Mouse (Mus musculus) T-helper 1 cell (primary cell): ENCODE measurements around the gene Rilp.

ENCODE experiments used
- in situ Hi-C: fragments of 300-600 bp; cut with MboI, MseI; formaldehyde crosslinking; loops from one replicate; pipeline ENCODE4 v1.15.1; 2025; ENCODE audit warnings: high pct_unique_total_duplicates

Rilp gene

DNA sequence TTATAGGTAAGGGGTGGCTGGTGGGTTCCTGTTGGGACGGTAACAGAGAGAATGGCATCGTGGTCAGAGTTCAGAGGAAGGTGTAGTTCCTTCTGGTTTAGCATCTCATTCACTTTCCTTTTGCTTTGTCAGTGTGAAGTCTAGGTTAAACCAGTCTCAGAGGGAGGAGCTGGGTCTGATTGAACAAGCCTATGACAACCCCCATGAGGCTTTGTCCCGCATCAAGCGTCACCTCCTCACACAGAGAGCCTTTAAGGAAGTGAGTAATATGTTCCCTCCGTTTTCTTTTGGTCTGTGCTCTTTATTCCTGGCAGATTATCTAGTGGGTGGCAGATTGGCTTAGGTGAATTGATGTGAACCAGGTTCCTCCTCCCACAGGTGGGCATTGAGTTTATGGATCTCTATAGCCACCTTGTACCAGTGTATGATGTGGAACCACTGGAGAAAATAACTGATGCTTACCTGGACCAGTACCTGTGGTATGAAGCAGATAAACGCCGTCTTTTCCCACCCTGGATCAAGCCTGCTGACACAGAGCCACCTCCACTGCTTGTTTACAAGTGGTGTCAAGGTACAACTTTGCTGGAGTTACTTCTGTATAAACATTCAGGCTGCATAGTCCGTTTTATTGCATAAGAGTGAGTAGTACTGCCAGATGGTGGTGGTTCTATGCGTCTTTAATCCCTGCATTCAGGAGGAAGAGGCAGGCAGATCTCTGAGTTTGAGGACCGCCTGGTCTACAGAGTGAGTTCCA, 15.4 kb upstream of the Rilp start:
- in situ Hi-C loops: no loop called here

DNA sequence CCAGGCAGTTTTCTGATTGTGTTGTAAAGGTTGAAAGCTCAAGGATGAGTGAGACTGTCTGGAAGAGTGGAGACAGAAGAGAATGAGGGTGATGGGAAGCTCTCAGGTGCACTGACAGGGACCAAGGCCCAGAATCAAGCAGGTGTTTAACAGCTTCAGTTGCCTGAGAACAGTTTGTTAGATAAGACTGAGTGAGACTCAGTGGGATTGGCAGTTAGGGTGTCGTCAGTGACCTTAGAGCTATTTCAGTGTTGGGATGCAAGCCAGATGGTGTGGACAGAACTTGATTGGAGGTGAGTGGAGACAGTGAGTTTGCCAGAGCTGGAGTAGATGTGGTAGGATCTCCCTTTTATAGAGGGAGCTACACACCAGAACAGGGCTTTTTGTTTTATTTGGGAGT, 11.8 kb upstream of the Rilp start:
- in situ Hi-C loops: no loop called here

DNA sequence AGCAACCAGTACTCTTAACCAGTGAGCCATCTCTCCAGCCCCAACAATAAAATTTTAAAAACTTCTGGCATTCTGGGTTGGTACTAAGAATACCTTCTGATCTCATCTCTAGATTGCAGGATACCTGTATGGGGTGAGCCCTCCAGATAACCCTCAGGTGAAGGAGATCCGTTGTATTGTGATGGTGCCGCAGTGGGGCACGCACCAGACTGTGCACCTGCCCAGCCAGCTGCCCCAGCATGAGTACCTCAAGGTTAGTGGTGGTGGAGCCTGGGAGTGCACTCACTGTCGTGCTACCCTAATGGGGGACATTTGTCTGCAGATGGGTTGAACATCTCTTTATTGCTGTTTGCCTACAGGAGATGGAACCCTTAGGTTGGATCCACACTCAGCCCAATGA, 1.7 kb upstream of the Rilp start:
- in situ Hi-C loops: no loop called here

DNA sequence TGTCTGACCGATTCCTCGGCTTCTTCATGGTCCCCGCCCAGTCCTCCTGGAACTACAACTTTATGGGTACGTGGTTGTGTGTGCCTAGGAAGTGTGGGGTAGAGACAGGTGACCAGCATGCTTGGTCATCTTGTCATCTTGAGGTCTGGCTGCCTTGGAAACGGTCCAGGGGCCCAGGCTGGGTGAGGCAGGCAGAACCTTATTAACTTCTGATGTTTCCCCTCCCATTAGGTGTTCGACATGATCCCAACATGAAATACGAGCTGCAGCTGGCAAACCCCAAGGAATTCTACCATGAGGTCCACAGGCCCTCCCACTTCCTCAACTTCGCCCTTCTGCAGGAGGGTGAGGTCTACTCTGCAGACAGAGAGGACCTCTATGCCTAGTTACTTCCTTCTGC, 990 bp upstream of the Rilp start:
- in situ Hi-C loops: no loop called here

DNA sequence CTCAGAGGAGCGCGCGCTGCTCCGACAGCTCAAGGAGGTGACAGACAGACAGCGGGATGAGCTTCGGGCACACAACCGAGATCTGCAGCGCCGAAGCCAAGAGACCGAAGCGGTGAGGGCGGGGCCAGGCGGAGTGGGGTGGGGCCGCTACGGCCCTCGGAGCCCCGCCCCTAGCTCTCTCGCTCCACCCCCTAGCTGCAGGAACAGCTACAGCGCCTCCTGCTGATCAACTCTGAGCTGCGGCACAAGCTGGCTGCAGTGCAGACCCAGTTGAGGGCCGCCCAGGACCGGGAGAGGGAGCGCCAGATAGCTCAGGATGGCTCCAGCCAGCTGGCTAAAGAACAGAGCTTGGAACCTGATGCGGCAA, 716 bp downstream of the Rilp start:
- in situ Hi-C loops: no loop called here

DNA sequence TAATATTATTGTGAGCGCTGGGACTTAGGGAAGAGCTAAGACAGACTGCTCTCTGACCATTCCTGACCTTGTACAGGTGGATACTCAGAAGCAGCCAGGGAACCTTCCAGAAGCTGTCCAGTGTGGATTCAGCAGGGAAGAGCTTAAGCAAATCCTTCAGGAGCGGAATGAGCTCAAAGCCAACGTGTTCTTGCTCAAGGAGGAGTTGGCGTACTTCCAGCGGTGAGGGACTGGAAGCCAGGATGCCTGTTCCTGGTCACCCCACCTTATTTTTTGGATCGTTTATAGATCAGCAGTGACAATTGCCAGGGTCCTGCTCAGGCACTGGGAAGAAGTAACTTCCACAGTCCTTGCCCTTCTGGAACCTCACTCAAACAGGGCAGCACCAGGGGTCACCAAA, 1.3 kb downstream of the Rilp start:
- in situ Hi-C loops: no loop called here

DNA sequence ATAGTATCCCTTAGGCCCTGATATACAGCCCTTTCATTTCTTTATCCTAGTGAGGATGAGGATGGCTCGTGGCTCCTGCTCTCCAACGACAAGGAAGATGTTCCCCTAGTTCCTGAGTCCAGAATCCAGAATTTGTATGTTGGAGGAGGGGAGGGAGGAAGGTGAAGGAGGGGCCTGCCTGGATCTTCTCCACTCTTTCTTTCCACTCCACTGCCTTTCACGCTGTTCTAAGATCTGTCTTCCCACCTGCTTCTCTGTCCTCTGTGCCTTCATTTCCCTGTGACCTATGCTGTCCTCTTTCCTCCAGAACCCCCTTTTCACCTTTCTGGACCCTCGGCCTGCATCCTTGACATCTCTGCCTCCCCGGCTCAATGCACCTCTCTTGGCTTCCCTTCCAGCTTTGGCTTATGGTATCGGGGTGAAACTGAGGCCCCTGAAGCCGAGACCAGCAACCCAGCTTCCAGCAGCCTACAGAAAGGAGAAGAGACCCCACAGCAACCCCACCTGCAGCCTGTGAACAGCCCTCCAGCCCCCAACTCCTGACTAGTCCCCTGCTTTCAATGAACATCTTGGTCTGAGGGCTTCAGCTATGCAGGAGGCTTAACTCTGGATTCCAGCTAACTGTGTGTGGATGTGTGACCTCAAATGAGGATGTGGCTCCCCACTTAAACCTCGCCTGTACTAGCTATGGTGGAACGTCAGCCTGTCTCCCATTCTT, 2.6 kb downstream of the Rilp start:
- in situ Hi-C loops: no loop called here

DNA sequence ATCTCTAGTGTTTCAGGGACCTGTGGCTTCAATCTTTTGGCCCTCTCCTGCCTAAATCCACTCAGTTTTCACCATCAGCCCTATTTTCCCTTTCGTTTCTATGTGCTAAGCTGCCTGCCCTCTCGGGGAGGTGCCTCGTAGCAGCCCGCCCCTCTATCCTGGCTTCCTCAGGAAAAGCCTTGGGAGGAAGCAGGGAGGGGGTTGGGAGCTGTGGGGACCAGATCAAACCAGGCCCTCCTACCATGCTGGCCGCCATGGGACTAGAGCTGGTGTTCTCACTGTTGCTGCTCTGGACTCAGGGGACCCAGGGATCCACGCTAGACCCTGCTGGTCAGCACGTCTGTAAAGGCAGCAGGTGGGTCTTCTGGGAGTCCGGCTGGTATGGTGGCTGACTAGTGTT, 3.4 kb downstream of the Rilp start, which contains the start of gene Scarf1:
Gene Scarf1 (plus strand): TSS at position 205 of the 400 bp plus-strand sequence.
- in situ Hi-C loops: no loop called here

DNA sequence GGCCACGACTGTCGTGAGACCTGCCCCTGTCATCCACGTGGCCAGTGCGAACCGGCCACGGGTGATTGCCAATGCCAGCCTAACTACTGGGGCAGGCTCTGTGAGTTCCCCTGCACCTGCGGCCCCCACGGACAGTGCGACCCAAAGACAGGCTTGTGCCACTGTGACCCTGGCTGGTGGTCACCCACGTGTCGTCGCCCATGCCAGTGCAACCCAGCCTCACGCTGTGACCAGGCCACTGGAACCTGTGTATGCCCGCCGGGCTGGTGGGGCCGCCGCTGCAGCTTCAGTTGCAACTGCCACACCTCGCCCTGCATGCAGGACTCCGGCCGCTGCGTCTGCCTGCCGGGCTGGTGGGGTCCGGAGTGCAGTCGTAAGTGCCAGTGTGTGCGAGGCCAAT, 5.3 kb downstream of the Rilp start:
- in situ Hi-C loops: no loop called here

DNA sequence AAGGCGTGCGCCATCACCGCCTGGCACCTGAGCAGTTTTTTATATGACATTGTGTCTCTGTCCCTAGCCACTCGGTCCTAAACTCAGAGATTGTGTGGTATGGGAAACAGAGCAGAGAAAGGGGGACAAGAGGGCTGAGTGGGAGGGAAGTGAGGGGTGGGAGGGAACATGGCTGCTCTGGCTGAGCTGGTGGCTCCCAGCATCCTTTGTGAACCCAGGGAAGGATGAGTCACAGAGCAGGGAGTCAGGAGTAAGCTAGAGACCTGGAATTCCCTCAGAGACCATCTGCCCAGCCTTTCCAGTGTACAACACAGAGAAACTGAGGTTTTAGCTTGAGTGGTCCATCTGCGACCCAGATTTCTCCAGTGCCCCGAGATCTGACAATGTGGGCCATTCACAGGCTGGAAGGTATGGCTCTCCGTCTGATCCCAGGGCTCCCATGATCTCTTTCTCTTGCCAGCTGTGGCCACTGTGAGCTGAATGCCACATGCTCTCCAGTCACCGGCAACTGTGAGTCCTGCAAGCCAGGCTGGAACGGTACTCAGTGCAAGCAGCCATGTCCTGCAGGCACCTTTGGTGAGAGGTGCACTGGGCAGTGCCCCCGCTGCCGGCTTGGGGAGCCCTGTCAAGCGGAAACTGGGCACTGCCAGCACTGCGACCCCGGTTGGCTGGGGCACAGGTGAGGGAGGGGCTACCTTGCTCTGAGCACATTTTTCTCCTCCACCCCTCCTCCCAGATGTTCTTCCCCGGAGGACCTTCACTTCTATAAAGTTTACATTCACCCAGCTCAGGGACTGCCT, 10.1 kb downstream of the Rilp start:
- in situ Hi-C loops: no loop called here

DNA sequence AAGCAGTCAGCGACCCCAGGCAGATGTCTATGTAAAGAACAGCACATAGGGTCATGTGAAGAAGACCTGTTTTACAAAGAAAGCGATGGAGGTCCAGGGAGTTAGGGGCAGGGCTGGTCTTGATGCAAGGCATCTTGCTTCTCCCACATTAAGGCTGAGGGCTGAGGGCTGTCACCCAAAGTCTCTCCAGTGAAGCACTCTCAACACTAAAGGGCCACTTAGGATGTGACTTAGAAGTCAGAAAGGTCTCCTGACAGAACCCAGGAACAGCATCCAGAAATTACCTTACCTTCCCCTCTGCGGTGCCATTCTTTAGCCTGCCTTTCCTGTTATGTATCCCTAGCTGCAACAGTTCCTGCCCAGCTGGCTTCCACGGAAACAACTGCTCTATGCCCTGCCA, 11.7 kb downstream of the Rilp start:
- in situ Hi-C loops: no loop called here

DNA sequence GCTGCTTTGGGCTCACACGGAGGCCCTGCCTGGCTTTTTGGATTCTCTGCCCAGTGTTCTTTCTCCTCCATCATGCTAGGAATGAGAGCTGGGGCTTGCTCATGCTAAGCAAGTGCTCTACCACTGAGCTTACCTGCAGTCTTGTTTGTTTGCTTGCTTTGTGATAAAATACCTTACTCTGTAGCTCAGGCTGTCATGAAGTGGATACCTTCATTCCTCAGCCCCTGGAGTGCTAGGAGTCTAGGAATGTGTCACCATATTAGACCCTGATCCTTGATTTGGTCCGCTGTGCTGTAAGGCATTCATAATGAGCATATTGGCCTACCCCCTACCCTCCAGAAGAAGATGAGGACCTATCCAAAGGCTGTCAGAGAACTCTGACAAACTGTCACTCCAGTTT, 12.9 kb downstream of the Rilp start:
- in situ Hi-C loops: no loop called here

DNA sequence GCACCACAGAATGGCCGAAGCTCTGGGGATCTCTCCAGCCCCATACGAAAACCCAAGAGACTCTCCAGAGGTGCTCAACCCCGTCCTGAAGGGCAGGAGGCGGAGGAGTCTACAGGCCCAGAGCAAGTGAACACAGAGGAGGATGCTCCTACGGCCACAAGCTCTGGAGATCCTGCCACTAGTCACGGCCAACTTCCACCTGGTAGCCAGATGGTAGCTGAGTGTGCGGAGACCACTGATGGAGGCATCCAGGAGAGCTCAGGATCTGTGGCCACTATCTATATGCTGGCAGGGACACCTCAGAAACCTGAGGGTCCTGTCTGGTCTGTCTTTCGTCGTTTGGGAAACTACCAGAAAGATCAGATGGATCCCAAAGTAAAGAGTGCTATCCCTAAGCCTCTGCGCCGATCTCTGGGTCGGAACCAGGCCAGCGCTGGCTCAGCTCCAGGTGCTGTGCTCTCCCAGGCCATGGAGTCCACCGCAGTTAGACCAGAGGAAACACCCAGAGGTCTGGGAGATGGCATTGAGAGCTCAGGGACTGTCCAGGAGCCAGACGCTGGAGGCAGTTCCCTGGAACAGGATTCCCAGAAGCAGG, 15.7 kb downstream of the Rilp start:
- in situ Hi-C loops: no loop called here

DNA sequence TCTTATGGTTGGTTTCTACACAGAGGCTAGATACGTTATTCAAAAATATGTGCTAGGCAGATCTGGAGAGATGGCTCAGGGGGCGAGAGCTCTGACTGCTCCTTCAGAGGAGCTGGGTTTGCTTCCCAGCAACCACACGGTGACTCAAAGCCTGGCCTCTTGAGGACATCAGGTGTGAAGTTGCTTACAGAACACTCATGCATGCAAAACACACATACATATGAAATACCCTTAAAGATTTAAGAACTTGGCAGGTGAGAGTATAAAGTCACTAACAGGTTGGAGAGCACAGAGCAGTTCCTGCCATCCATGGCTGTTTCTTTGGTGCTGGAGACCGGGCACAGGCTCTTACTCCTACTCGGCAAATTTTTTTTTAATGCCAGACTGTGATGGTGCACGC, 17.0 kb downstream of the Rilp start:
- in situ Hi-C loops: no loop called here

DNA sequence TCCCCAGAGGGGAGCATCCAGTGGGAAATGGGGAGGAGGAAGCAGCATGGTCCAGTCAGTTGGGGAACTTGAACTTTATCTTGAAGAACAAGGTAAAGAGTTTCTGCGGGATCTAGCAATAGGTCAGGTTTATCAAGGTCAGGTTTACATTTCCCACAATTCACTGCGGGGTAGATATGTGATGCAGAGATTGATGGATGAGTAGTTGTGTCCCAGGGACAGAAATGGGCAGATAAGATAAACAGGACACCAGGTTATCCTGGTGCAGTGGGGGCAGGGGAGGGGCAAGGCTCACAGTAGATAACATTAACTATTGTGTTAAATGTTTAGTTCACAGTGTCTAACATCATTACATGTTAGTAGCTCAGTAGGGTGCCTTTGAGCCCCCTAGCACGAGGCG, 19.9 kb downstream of the Rilp start:
- in situ Hi-C loops: loop anchor here (5.0 to 10.0 kb wide), 2 partner anchors 43 to 205 kb away; partner anchors contain the start of gene Ywhae

DNA sequence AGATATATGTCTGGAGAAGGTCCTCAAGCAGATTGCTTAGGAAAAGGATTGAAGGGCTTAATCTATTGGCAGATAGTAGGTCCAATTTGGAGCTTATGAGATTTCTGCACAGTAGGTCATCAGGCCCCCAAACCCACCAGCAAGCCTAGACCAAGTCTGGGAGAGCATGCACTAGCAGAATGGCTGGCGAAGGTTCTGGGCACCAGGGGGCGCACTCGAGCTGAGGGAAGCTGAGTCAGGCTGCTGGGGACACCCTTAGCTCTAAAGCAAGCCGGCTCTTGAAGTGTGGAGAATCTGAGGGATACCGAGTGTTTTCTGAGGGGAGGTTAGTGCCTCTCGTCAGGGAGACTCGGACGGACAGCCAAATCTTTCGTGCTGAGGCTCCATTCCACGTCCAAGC, 20.4 kb downstream of the Rilp start:
- in situ Hi-C loops: loop anchor here (5.0 to 10.0 kb wide), 2 partner anchors 42 to 204 kb away; partner anchors contain the start of gene Ywhae

DNA sequence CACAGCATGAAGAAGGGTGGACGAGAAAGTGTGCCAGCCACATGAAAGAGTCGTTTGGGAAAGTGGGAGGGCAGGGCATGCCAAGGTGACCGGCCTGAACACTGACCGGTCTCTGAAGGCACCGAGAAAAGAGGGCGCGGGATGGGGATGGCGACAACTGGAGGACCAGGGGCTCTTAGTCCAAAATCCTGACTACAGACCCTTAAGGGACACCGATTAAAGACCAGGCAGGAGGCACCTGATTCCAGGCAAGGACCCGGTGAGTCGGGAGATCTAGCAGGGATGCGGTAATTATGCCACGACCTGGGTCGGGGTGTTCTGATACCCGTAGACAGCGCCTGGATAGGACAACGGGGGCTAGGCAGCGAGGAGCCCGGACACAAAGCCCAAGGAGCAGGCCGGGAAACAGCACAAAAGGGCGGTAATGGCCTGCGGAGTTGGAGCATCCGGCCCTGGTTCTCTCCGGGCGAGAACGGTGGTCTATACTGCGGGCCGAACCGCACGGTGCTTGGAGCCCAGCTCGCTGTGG, 21.0 kb downstream of the Rilp start:
- in situ Hi-C loops: loop anchor here (5.0 to 10.0 kb wide), 2 partner anchors 41 to 204 kb away; partner anchors contain the start of gene Ywhae

DNA sequence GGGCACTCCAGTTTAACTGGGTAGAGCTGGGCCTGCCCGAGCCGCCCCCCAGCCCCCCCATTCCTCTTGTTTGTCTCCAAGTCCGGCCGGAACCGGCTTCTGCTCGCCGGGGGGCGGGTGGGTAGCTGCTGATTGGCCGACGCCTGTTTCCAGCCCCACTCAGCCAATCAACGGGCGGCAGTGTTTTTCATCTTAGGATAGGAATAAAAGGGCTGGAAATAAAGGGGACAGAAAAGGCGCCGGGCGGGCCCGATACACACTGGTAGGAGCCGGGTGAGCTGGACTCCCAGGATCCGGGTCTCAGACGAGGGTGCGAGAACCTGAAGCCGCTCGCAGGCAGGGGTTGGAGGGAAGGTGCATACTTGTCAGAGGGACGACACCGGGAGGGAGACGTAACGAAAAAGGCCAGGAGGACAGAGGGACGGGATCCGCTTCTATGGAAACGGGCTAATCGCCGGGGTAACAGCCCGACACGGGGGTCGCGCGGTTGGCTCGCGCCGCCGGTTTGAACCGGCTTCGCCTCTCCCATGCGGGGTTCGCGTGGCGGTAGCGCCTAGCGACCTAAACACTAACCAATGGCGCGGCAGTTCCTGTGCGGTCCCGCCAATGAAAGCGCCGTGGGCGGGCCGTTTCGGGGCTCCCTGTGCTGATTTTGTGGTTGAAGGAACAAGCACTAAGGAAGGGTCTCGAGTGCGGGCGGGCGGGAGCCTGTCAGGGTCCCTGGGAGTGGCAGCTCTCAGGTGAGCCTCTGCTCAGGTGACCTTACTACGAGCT, 21.8 kb downstream of the Rilp start, which contains the start of gene Slc43a2:
Gene Slc43a2 (plus strand): TSS at position 226 of the 774 bp plus-strand sequence.
- in situ Hi-C loops: loop anchor here (5.0 to 10.0 kb wide), 2 partner anchors 41 to 203 kb away; partner anchors contain the start of gene Ywhae

DNA sequence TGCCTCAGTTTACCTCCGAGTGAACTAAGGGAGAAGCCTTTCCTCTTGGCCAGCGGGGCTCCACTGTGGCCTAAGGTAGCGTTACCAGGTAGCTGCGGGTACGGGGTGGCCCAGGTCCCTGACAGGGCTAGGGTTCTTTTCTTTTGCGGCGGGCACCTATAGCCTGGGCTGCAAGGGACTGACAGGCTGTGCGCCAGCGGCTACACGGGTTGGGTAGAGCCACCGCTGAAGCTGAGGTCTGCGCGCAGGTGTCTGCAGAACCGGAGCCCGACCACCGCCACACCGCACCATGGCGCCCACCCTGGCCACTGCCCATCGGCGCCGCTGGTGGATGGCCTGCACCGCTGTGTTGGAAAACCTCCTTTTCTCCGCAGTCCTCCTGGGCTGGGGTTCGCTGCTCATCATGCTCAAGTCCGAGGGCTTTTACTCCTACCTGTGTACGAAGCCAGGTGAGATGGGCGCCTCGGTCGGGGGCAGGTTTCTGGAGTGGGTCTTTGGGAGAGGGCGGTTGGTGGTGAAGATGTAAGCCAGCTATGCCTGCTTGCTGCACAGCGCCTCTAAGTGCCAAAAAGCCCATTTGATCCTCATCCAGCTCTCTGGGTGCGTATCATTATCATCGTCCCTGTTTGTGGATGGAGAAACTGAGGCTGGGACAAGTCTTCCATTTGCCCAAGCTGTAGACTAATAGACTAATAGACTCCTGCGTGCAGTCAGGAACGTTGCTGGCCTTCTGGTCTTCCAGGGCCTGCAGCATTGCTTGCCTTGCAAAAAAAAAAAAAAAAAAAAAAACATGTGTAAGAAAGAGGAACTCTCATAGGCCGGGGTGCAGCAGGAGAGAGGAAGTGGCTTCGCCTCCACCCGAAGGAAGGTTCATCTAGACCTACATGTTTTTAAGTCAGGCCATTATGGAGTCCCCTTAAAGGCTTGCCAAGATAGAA, 22.7 kb downstream of the Rilp start:
- in situ Hi-C loops: loop anchor here (5.0 to 10.0 kb wide), 2 partner anchors 40 to 202 kb away; partner anchors contain the start of gene Ywhae
